Mouse (Mus musculus) testis, adult 2 months (tissue): ENCODE data around the gene Ccl5. TPM values are rescaled to one million over a fixed set of nuclear protein-coding genes. Genes with fewer than 3 reads are reported as not detected.

Experiments used
- H3K27ac ChIP-seq: fragments of 200-500 bp; 2 replicates; pipeline ENCODE4 v1.5.1; 2012; ENCODE audit warnings: low read depth, low read length; ENCODE audit not compliant: control insufficient read depth, insufficient read depth
- H3K27me3 ChIP-seq: fragments of 200-500 bp; 2 replicates; pipeline ENCODE4 v1.6.1; 2012; ENCODE audit warnings: mild to moderate bottlenecking, low read length, moderate library complexity; ENCODE audit not compliant: control insufficient read depth, insufficient read depth
- H3K36me3 ChIP-seq: fragments of 200-500 bp; 2 replicates; pipeline ENCODE4 v1.6.1; 2012; ENCODE audit warnings: mild to moderate bottlenecking, low read length; ENCODE audit not compliant: control insufficient read depth, insufficient read depth
- H3K4me1 ChIP-seq: fragments of 200-500 bp; 2 replicates; pipeline ENCODE4 v1.6.1; 2012; ENCODE audit warnings: low read length; ENCODE audit not compliant: control insufficient read depth, insufficient read depth
- H3K4me3 ChIP-seq: fragments of 200-500 bp; 2 replicates; pipeline ENCODE4 v1.5.1; 2012; ENCODE audit warnings: low read depth, mild to moderate bottlenecking, low read length, moderate library complexity, mixed read lengths; ENCODE audit not compliant: control insufficient read depth
- CTCF ChIP-seq: fragments of 200-500 bp; IDR thresholded peaks from 2 replicates; pipeline ENCODE4 v1.5.1; 2012; ENCODE audit warnings: low read depth, mild to moderate bottlenecking, inconsistent platforms, low read length, moderate library complexity; ENCODE audit not compliant: control insufficient read depth, insufficient read depth, insufficient replicate concordance
- POLR2A ChIP-seq: fragments of 200-500 bp; IDR thresholded peaks from 2 replicates; pipeline ENCODE4 v1.6.1; 2012; ENCODE audit warnings: low read depth, mild to moderate bottlenecking, inconsistent platforms, low read length, moderate library complexity; ENCODE audit not compliant: control insufficient read depth
- polyA plus RNA-seq: library from polyadenylated mRNA; depleted of rRNA; stranded (reverse); fragments of >200 nt; gene quantifications from 2 replicates; pipeline ENCODE4 v1.2.3, GENCODE M21; 2012

Ccl5 gene
- polyA plus RNA-seq, 1 experiment = 2.3 TPM

DNA sequence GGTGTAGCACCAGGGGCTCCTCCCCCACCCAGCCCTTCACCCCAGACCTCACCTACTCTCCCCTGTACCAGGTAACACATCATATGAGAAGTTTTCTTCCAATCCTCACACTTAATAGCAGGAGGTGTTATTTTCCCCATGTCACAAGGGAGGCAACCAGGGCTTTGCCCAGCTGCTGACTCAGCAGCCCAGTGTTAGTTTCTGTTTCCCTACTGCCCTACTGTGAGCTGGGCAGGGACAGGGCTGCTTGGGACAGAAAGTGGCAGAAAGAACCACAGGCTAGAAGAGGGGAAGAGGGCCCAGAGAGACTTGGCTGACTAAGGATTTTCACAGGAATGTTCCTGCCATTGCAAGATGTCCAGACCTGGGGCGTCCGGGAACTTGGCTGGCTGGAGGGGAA lies 10.6 kb upstream of the Ccl5 start:
- TF ChIP-seq POLR2A (no peak), CTCF (no peak)
- Histone ChIP-seq H3K4me3 (no peak overlapping the region), H3K27me3 (no peaks in the 10 kb centered on the region), H3K36me3 (no peaks in the 10 kb centered on the region), H3K27ac (no peak overlapping the region), H3K4me1 (no peaks in the 10 kb centered on the region)

DNA sequence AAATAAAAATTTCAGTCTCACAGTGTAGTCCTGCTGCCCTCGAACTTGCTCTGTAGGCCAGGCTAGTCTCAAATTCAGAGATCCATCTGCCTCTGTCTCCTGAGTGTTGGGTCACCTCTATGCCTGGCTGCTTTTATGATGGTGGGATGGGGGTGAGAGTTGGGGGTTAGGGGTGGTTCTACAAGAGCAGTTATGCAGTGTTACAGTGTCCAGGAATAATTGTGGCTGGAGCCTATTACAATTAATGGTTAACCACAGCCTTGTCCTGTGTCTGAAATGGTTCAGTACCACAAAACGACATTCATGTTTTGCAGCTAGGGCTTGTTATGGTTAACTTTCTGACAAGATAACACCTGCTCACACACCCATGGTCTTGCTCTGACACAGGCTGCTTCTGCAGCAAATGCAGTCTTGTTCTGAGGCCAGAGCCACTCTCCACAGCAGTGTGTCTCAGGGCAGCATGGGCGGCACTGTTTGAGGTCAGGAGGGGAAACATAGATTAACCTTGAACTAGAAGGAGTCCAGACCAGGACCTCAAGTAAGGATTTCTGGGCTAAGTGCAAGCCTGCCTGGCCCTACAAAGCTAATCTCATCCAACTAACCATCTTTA lies 8.5 kb upstream of the Ccl5 start:
- Histone ChIP-seq H3K27ac (no peak overlapping the region), H3K4me3 (no peak overlapping the region), H3K4me1 (no peaks in the 10 kb centered on the region), H3K27me3 (no peaks in the 10 kb centered on the region), H3K36me3 (no peaks in the 10 kb centered on the region)
- TF ChIP-seq POLR2A = no peak
- TF ChIP-seq CTCF = no peak

- no peak overlapping the region for H3K4me3 ChIP-seq
- H3K27ac ChIP-seq = no peak overlapping the region
- H3K4me1 ChIP-seq = no peaks in the 10 kb centered on the region
- no peak for TF ChIP-seq POLR2A
- no peak for TF ChIP-seq CTCF
- no peaks in the 10 kb centered on the region for H3K36me3 ChIP-seq
- H3K27me3 ChIP-seq = no peaks in the 10 kb centered on the region
These were observed 6.5 kb upstream of the Ccl5 start for GRCm38 (mm10) chr11:83536831-83537230.

- Histone ChIP-seq H3K4me1 (no peaks in the 10 kb centered on the region), H3K4me3 (no peak overlapping the region), H3K36me3 (no peaks in the 10 kb centered on the region), H3K27ac (no peak overlapping the region), H3K27me3 (no peaks in the 10 kb centered on the region)
- TF ChIP-seq CTCF (no peak), POLR2A (no peak)
These were observed 4.5 kb upstream of the Ccl5 start for GRCm38 (mm10) chr11:83534609-83535423.

DNA sequence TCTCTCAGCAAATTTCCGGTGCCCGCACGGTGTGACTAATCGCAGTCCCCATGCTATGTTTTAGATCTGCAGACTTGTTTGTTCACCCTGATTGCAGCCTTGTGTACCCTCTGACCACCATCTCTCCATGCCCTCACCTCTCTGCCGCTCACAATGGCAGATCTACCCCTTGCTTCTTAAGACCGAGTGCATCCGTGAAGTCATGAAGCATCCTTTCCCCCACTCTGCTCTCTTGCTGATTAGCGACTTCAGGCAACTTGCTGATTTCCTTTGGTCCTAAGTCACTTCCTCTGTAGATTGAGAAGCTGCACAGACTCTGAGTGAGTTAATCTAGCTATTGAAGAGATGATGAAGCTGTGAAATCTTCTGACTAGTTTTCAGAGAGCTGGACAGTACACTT lies 3.8 kb upstream of the Ccl5 start:
- H3K4me1 ChIP-seq = no peaks in the 10 kb centered on the region; the same call in 1 of the 2 replicates
- no peak overlapping the region for H3K4me3 ChIP-seq
- H3K27me3 ChIP-seq = no peaks in the 10 kb centered on the region
- H3K36me3 ChIP-seq = no peaks in the 10 kb centered on the region; the same call in 1 of the 2 replicates
- no peak for TF ChIP-seq CTCF
- no peak for TF ChIP-seq POLR2A
- no peak overlapping the region for H3K27ac ChIP-seq

- Histone ChIP-seq H3K27me3 (no peaks in the 10 kb centered on the region), H3K36me3 (no peaks in the 10 kb centered on the region; the same call in 1 of the 2 replicates), H3K4me3 (no peak overlapping the region), H3K27ac (no peak overlapping the region), H3K4me1 (no peaks in the 10 kb centered on the region; the same call in 1 of the 2 replicates)
- TF ChIP-seq POLR2A (no peak), CTCF (no peak)
These were observed 2.9 kb upstream of the Ccl5 start for GRCm38 (mm10) chr11:83533192-83533591.

- Histone ChIP-seq H3K27me3 (no peaks in the 10 kb centered on the region), H3K4me3 (no peak overlapping the region), H3K36me3 (no peaks in the 10 kb centered on the region; the same call in 1 of the 2 replicates), H3K4me1 (no peaks in the 10 kb centered on the region; the same call in 1 of the 2 replicates), H3K27ac (no peak overlapping the region)
- TF ChIP-seq POLR2A (no peak), CTCF (no peak)
These were observed 1.3 kb downstream of the Ccl5 start for GRCm38 (mm10) chr11:83529024-83529423.
